Mouse (Mus musculus) MEL (cell line): ENCODE data around the gene Nrxn3.

Experiments used
- CTCF ChIP-seq, 3 experiments: IDR thresholded peaks in 2 of 3; conservative IDR thresholded peaks in 1 of 3; 2 replicates each; pipeline ENCODE4 v1.5.1; 2011 to 2012; ENCODE audit warnings: low read length in 3 of 3, low read depth in 2 of 3, mild to moderate bottlenecking in 2 of 3, improper control_type of control experiment in 1 of 3, inconsistent platforms in 1 of 3, mixed read lengths in 1 of 3, moderate library complexity in 1 of 3; ENCODE audit not compliant: control insufficient read depth in 1 of 3, insufficient read depth in 1 of 3, poor library complexity in 1 of 3, severe bottlenecking in 1 of 3
- ELF1 ChIP-seq: IDR thresholded peaks from 2 replicates; pipeline ENCODE4 v1.6.1; 2014; ENCODE audit warnings: low read depth, mild to moderate bottlenecking, inconsistent platforms, low read length, improper control_type of control experiment, moderate library complexity
- EP300 ChIP-seq, 2 experiments: IDR thresholded peaks; 2 replicates each; pipeline ENCODE4 v1.6.1; 2011; ENCODE audit warnings: improper control_type of control experiment in 2 of 2, low read length in 2 of 2, low read depth in 1 of 2, mild to moderate bottlenecking in 1 of 2
- GABPA ChIP-seq: IDR thresholded peaks from 2 replicates; pipeline ENCODE4 v1.6.1; 2012; ENCODE audit warnings: low read depth, mild to moderate bottlenecking, inconsistent platforms, low read length, improper control_type of control experiment, moderate library complexity
- GATA1 ChIP-seq: IDR thresholded peaks from 2 replicates; pipeline ENCODE4 v1.6.1; 2011; ENCODE audit warnings: low read depth, low read length, improper control_type of control experiment
- MEF2A ChIP-seq: IDR thresholded peaks from 2 replicates; pipeline ENCODE4 v1.6.1; 2014; ENCODE audit warnings: low read depth, mild to moderate bottlenecking, inconsistent platforms, low read length, improper control_type of control experiment; ENCODE audit not compliant: poor library complexity, insufficient replicate concordance, severe bottlenecking; ENCODE audit errors: extremely low read depth
- MYB ChIP-seq: IDR thresholded peaks from 2 replicates; pipeline ENCODE4 v1.6.1; 2011; ENCODE audit warnings: mild to moderate bottlenecking, low read depth, low read length, improper control_type of control experiment
- MYC ChIP-seq: IDR thresholded peaks from 2 replicates; pipeline ENCODE4 v1.6.1; 2011; ENCODE audit warnings: low read depth, mild to moderate bottlenecking, low read length, improper control_type of control experiment, moderate library complexity
- NELFE ChIP-seq: IDR thresholded peaks from 2 replicates; pipeline ENCODE4 v1.6.1; 2011; ENCODE audit warnings: low read depth, low read length, improper control_type of control experiment
- RAD21 ChIP-seq: IDR thresholded peaks from 2 replicates; pipeline ENCODE4 v1.6.1; 2011; ENCODE audit warnings: mild to moderate bottlenecking, low read depth, low read length, improper control_type of control experiment
- SIN3A ChIP-seq: IDR thresholded peaks from 2 replicates; pipeline ENCODE4 v1.6.1; 2012; ENCODE audit warnings: low read length, improper control_type of control experiment, inconsistent platforms
- TCF12 ChIP-seq: IDR thresholded peaks from 2 replicates; pipeline ENCODE4 v1.6.1; 2014; ENCODE audit warnings: low read depth, mild to moderate bottlenecking, inconsistent platforms, low read length, improper control_type of control experiment, moderate library complexity

DNA sequence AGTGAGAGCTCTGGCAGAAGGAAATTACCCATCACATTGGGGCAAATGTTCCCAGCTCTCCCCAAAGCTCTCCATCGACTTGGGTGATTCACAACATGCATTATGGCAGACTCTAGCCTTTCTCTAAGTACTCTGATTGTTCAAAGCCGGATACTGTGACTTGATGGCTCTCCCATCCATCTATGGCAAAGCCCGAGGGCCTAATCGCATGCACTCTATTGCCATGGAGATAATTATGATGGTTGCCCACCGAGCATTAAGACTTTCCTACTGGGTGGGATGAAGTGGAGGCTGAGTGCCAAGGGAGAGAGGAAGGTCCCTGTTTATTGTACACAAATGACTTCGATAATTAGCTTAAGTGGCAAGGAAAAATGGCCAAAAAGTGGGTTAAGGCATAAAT is 793.4 kb downstream of the Nrxn3 start:
- no peak for TF ChIP-seq GABPA
- no peak for TF ChIP-seq ELF1
- TF ChIP-seq EP300 (IDR thresholded peaks at IDR 0.05; ENCODE audit: low read depth in 1 of 2, low read length in 2 of 2) = no peak
- TF ChIP-seq MYC = no peak
- TF ChIP-seq SIN3A = no peak
- no peak for TF ChIP-seq CTCF (IDR thresholded peaks at IDR 0.05 in 2 of 3, conservative IDR thresholded peaks at IDR 0.05 in 1 of 3; ENCODE audit: control insufficient read depth in 1 of 3, insufficient read depth in 1 of 3, low read depth in 2 of 3, low read length in 3 of 3, poor library complexity in 1 of 3, severe bottlenecking in 1 of 3)
- TF ChIP-seq MEF2A = no peak
- no peak for TF ChIP-seq TCF12
- TF ChIP-seq MYB = no peak
- no peak for TF ChIP-seq RAD21
- TF ChIP-seq GATA1 = no peak
- no peak for TF ChIP-seq NELFE
